Comparison of ENCODE assay signal across 8 mouse cellular contexts in the genomic region with DNA sequence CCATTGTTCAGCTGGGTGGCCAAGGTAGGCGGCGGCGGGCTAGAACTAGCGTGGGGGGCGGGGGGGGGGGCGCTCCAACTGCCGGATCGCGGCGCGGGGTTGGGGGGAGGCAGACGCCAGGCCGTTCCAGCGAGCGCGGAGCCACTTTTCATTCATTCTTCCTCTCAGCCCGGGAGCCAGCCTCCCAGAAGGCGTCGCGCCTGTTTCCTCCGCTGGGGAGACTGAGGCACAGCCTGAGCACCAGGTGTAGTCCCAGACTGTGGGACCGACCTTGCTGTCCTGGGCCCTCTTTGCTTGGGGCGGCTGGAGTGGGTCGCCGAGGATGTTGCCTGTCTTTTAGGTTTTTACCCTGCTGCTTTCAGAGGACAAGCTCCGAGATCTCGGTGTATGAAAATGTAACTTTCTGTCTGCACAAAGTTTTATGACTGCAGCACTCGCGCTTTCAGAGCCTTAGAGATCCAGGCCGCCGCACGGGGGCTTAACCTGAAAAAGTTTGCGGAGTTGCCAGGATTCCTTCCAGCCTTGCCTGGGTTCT.
DNase-seq lines count a peak whose midpoint lies in the region; ATAC-seq and TF ChIP-seq lines count a peak whose summit lies in the region.

No protein-coding gene starts in this region.

- H3K27me3 ChIP-seq in forebrain, embryonic 13.5 days = no peaks in the 10 kb centered on the region
- H3K27me3 ChIP-seq in kidney, postnatal 0 days (ENCODE audit: insufficient read depth, low read length) = no peaks in the 10 kb centered on the region

- under 1% methylated on average over 20 of the region's 33 CpGs for WGBS in forebrain, embryonic 13.5 days
- under 1% methylated on average over 23 of the region's 33 CpGs for WGBS in kidney, postnatal 0 days

- peak overlapping the region; percentile 67 for H3K4me3 ChIP-seq in forebrain, embryonic 13.5 days
- peak overlapping the region; percentile 71 for H3K4me3 ChIP-seq in kidney, postnatal 0 days (replicated peaks; ENCODE audit: low read depth, low read length)

- H3K4me1 ChIP-seq in forebrain, embryonic 13.5 days = peaks cover 16% of the 10 kb centered on the region
- H3K4me1 ChIP-seq in kidney, postnatal 0 days (replicated peaks; ENCODE audit: insufficient read depth, low read length) = peaks cover 16% of the 10 kb centered on the region

- DNase-seq in right cerebral cortex, postnatal 25 days = peak; percentile 20
- no peak for DNase-seq in right cerebral cortex, adult 18-20 months
- peak; percentile 13 to 37 for DNase-seq in adrenal gland, adult 18-20 months (ENCODE audit: low spot score in 2 of 2)
- no peak for DNase-seq in kidney, postnatal 0 days (ENCODE audit: low spot score)
- peak; percentile 48 for DNase-seq in mesoderm, embryonic 11.5 days (ENCODE audit: low read depth, low spot score)
- DNase-seq in frontal cortex, postnatal 25 days (ENCODE audit: low spot score in 2 of 2) = no peak
- no peak for DNase-seq in urinary bladder, postnatal 36 days (ENCODE audit: low spot score in 2 of 2)

- H3K36me3 ChIP-seq in forebrain, embryonic 13.5 days (ENCODE audit: poor library complexity, severe bottlenecking) = no peaks in the 10 kb centered on the region
- H3K36me3 ChIP-seq in kidney, postnatal 0 days (ENCODE audit: insufficient read depth, low read length) = no peaks in the 10 kb centered on the region

- H3K9ac ChIP-seq in forebrain, embryonic 13.5 days = peak overlapping the region; percentile 79
- H3K9ac ChIP-seq in kidney, postnatal 0 days (ENCODE audit: low read depth, low read length) = peak overlapping the region; percentile 82

- peak; percentile 77 for ATAC-seq in forebrain, embryonic 13.5 days
- peak; percentile 38; the same call in 1 of the 2 replicates for ATAC-seq in kidney, postnatal 0 days (replicated peaks; ENCODE audit: low FRiP score, low read depth)

- H3K27ac ChIP-seq in forebrain, embryonic 13.5 days = peak overlapping the region; percentile 48; the same call in 1 of the 2 replicates
- peak overlapping the region; percentile 77 for H3K27ac ChIP-seq in kidney, postnatal 0 days

- peak overlapping the region; percentile 94 for H3K4me2 ChIP-seq in forebrain, embryonic 13.5 days
- peak overlapping the region; percentile 96 for H3K4me2 ChIP-seq in kidney, postnatal 0 days (ENCODE audit: low read length)

- H3K9me3 ChIP-seq in forebrain, embryonic 13.5 days (replicated peaks) = no peaks in the 10 kb centered on the region
- no peaks in the 10 kb centered on the region for H3K9me3 ChIP-seq in kidney, postnatal 0 days (replicated peaks; ENCODE audit: low read length)

- no peak for TF ChIP-seq CTCF in kidney, postnatal 0 days (IDR thresholded peaks at IDR 0.05; ENCODE audit: low read depth)

Comparison
In these comparisons a context has a peak if more than half of its experiments do, and no peak if none do; other contexts are left out.
1. DNase-seq: peak in right cerebral cortex, postnatal 25 days (single experiment), adrenal gland, adult 18-20 months (2 of 2) and mesoderm, embryonic 11.5 days (single experiment); none in right cerebral cortex, adult 18-20 months (single experiment), kidney, postnatal 0 days (single experiment), frontal cortex, postnatal 25 days (0 of 2) and urinary bladder, postnatal 36 days (0 of 2).